Mouse (Mus musculus) left cerebral cortex, adult 2 months (tissue): ENCODE data around the gene Oat. TPM values are rescaled to one million over a fixed set of nuclear protein-coding genes. Genes with fewer than 3 reads are reported as not detected.

Experiments used
- DNase-seq, 2 experiments: peaks; one replicate each; pipeline ENCODE4 v3.0.0; 2021 to 2022; ENCODE audit warnings: low spot score in 2 of 2, mixed read lengths in 1 of 2; ENCODE audit errors: extremely low spot score in 1 of 2
- H3K27ac ChIP-seq: fragments of 200-600 bp; 2 replicates; pipeline ENCODE4 v1.8.1; 2022
- H3K4me3 ChIP-seq: fragments of 200-600 bp; 2 replicates; pipeline ENCODE4 v1.8.1; 2022
- CTCF ChIP-seq: fragments of 200-600 bp; IDR thresholded peaks from 2 replicates; pipeline ENCODE4 v1.8.1; 2022; ENCODE audit warnings: antibody characterized with exemption, mild to moderate bottlenecking, moderate library complexity
- intact Hi-C: fragments of 180-260 bp; cut with DNase I; formaldehyde crosslinking; loops from one replicate; pipeline ENCODE4 v1.15.1; 2025
- long read RNA-seq, 2 experiments: library from polyadenylated mRNA; stranded (forward); transcript quantifications; one replicate each; pipeline ENCODE4 v2.0.0; 2021; ENCODE audit warnings: borderline mapping rate in 2 of 2
- total RNA-seq, 2 experiments: library from RNA; stranded (reverse); gene quantifications; 2 replicates each; pipeline ENCODE4 v1.2.3; 2021

The Oat gene
- total RNA-seq: 10 to 100 TPM; 83.8 to 83.9 TPM
- long read RNA-seq, experiment 1, transcript Oat-201 (10 exons, 2,152 nt): major isoform, 59 of 66 reads
- long read RNA-seq, experiment 1, partial matches to known transcripts: 4 of 66 reads
- long read RNA-seq, experiment 1, other reads (novel, unspliced or antisense): 3 of 66 reads
- long read RNA-seq, experiment 2, transcript Oat-201 (10 exons, 2,152 nt): major isoform, 52 of 63 reads
- long read RNA-seq, experiment 2, partial matches to known transcripts: 9 of 63 reads
- long read RNA-seq, experiment 2, other reads (novel, unspliced or antisense): 2 of 63 reads

GRCm38 (mm10) chr7:132576116-132576650 lies at the start of gene Oat:
Gene Oat, minus strand, starts transcription at chr7:132576398.
- peak within 1 kb of the TSS; percentile 89 for H3K4me3 ChIP-seq
- H3K27ac ChIP-seq: peak within 1 kb of the TSS; percentile 92
- no peak; the same call in 1 of the 2 replicates for TF ChIP-seq CTCF
- peak; percentile 90 to 93 for DNase-seq
- intact Hi-C loops: loop anchor here (5.0 kb wide), 2 partner anchors 61 to 236 kb away; partner anchors contain the start of gene Fam53b

GRCm38 (mm10) chr7:132624161-132624560 lies 48.0 kb upstream of the Oat start:
- intact Hi-C loops: no loop called here
- no peak overlapping the region for H3K4me3 ChIP-seq
- TF ChIP-seq CTCF: no peak

GRCm38 (mm10) chr7:132619975-132620918 lies 44.0 kb upstream of the Oat start:
- Histone ChIP-seq H3K4me3 (no peak overlapping the region), H3K27ac (no peak overlapping the region)
- DNase-seq: no peak
- intact Hi-C loops: no loop called here
- no peak for TF ChIP-seq CTCF

More at GRCm38 (mm10) chr7:132624161-132624560, 48.0 kb upstream of the Oat start:
- DNase-seq: no peak
- no peak overlapping the region for H3K27ac ChIP-seq

GRCm38 (mm10) chr7:132619549-132619948 lies 43.4 kb upstream of the Oat start:
- intact Hi-C loops: no loop called here
- no peak for DNase-seq
- no peak for TF ChIP-seq CTCF
- H3K4me3 ChIP-seq: no peak overlapping the region
- no peak overlapping the region for H3K27ac ChIP-seq

GRCm38 (mm10) chr7:132617021-132617564 lies 40.9 kb upstream of the Oat start:
- Histone ChIP-seq H3K27ac (no peak overlapping the region), H3K4me3 (no peak overlapping the region)
- intact Hi-C loops: no loop called here
- TF ChIP-seq CTCF: no peak
- no peak for DNase-seq

- DNase-seq: no peak
- Histone ChIP-seq H3K27ac (no peak overlapping the region), H3K4me3 (no peak overlapping the region)
- no peak for TF ChIP-seq CTCF
- intact Hi-C loops: no loop called here
Observed at GRCm38 (mm10) chr7:132616391-132616790, 40.2 kb upstream of the Oat start.

GRCm38 (mm10) chr7:132615346-132615745 lies 39.1 kb upstream of the Oat start:
- intact Hi-C loops: no loop called here
- no peak for TF ChIP-seq CTCF
- Histone ChIP-seq H3K27ac (no peak overlapping the region), H3K4me3 (no peak overlapping the region)
- DNase-seq: no peak

- Histone ChIP-seq H3K4me3 (no peak overlapping the region), H3K27ac (no peak overlapping the region)
- intact Hi-C loops: no loop called here
- DNase-seq: no peak
- no peak for TF ChIP-seq CTCF
Observed at GRCm38 (mm10) chr7:132611530-132611929, 35.3 kb upstream of the Oat start.

- intact Hi-C loops: no loop called here
- peak within 1 kb of the TSS; percentile 41 for H3K27ac ChIP-seq
- H3K4me3 ChIP-seq: peak within 1 kb of the TSS; percentile 72
- TF ChIP-seq CTCF: no peak
- DNase-seq: peak; percentile 77 to 78
Observed at GRCm38 (mm10) chr7:132610468-132611318, 34.5 kb upstream of the Oat start, which contains the start of gene Lhpp. Gene Lhpp, plus strand, starts transcription at chr7:132610638.

GRCm38 (mm10) chr7:132608316-132609020 lies 32.3 kb upstream of the Oat start:
- Histone ChIP-seq H3K27ac (no peak overlapping the region), H3K4me3 (no peak overlapping the region)
- no peak for DNase-seq
- intact Hi-C loops: no loop called here
- no peak for TF ChIP-seq CTCF
